Comparison of ENCODE assay signal across 11 mouse cellular contexts in the genomic region with DNA sequence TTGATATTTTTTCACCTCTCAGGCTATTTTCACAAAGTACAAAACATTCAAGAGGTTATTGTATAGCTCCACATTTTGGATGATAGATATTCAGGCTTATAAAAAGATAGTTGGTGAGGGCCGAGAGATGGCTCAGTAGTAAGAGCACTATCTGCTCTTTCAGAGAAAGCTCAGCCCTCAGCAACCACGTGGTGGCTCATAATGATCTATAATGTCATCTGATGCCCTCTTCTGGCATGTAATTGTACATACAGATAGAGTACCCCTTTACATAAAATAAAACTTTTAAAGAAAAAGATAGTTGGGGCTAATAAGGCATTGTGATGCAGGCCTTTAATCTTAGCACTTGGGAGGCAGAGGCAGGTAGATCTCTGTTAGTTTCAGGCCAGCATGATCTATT. TPM values are rescaled to one million over a fixed set of nuclear protein-coding genes. Genes with fewer than 3 reads are reported as not detected.
A peak's percentile ranks its signal among the peaks of the same experiment; 100 is the strongest.
DNase-seq lines count a peak whose midpoint lies in the region; ATAC-seq and TF ChIP-seq lines count a peak whose summit lies in the region.
"Had no signal": no experiment of that assay in that cellular context is flagged by ENCODE, and none has a peak within 500 bp of the region (broad histone marks: within the 10 kb centered on the region; RNA-seq: fewer than 3 reads in every experiment).

No protein-coding gene starts in this region.

- H3K27me3 ChIP-seq in intestine, postnatal 0 days (replicated peaks; ENCODE audit: control insufficient read depth, insufficient read depth, low read length), result no peaks in the 10 kb centered on the region
- H3K27me3 ChIP-seq in intestine, embryonic 16.5 days (replicated peaks; ENCODE audit: control insufficient read depth, insufficient read depth, low read length), result no peaks in the 10 kb centered on the region
- no peaks in the 10 kb centered on the region for H3K27me3 ChIP-seq in C2C12 (ENCODE audit: control insufficient read depth, insufficient read depth, insufficient read length)
- H3K27me3 ChIP-seq in midbrain, embryonic 13.5 days, result no peaks in the 10 kb centered on the region

- H3K79me3 ChIP-seq in C2C12 (ENCODE audit: low read depth), result peaks cover 18% of the 10 kb centered on the region

- WGBS in intestine, postnatal 0 days, result 33% methylated on average over 2 of the region's 2 CpGs
- 46% methylated on average over 2 of the region's 2 CpGs for WGBS in intestine, embryonic 16.5 days
- WGBS in midbrain, embryonic 13.5 days, result 61% methylated on average over 2 of the region's 2 CpGs

- peaks cover 43% of the 10 kb centered on the region for H3K79me2 ChIP-seq in C2C12 (ENCODE audit: control insufficient read depth, insufficient read depth)

- H3K4me1 ChIP-seq in intestine, postnatal 0 days (replicated peaks; ENCODE audit: control insufficient read depth, insufficient read depth, low read length), result peaks cover 9% of the 10 kb centered on the region; the same call in 1 of the 2 replicates
- peaks cover 9% of the 10 kb centered on the region for H3K4me1 ChIP-seq in intestine, embryonic 16.5 days (ENCODE audit: control insufficient read depth, insufficient read depth, low read length)
- peaks cover 34% of the 10 kb centered on the region for H3K4me1 ChIP-seq in midbrain, embryonic 13.5 days (replicated peaks)

- ATAC-seq in intestine, postnatal 0 days, result no peak
- no peak for ATAC-seq in intestine, embryonic 16.5 days
- ATAC-seq in midbrain, embryonic 13.5 days, result no peak
- no peak for ATAC-seq in frontal cortex, adult (ENCODE audit: low TSS enrichment)

- H3K9ac ChIP-seq in intestine, postnatal 0 days (ENCODE audit: low read depth, low read length), result no peak overlapping the region
- H3K9ac ChIP-seq in intestine, embryonic 16.5 days (ENCODE audit: low read depth, low read length), result no peak overlapping the region
- no peak overlapping the region for H3K9ac ChIP-seq in midbrain, embryonic 13.5 days (replicated peaks)

- DNase-seq in c-Kit-positive CD71-positive TER-119-negative erythroid progenitor cells, embryonic 14.5 days (ENCODE audit: low read depth), result peak; percentile 36
- DNase-seq in urinary bladder, postnatal 25 days (ENCODE audit: low spot score), result no peak
- DNase-seq in layer of hippocampus, adult 9-10 months (ENCODE audit: low spot score), result no peak
- DNase-seq: kidney, postnatal 36 days had no signal

- peak; percentile 18; the same call in 1 of the 2 replicates for TF ChIP-seq CTCF in intestine, postnatal 0 days (IDR thresholded peaks at IDR 0.05; ENCODE audit: low read depth)
- no peak for TF ChIP-seq CTCF in C2C12 (IDR thresholded peaks at IDR 0.05; ENCODE audit: control insufficient read depth, insufficient read depth, insufficient read length)

- H3K4me3 ChIP-seq in intestine, postnatal 0 days (ENCODE audit: low read depth, low read length), result no peak overlapping the region
- no peak overlapping the region for H3K4me3 ChIP-seq in intestine, embryonic 16.5 days (ENCODE audit: low read length)
- H3K4me3 ChIP-seq in C2C12 (ENCODE audit: insufficient read depth, poor library complexity, severe bottlenecking), result no peak overlapping the region
- no peak overlapping the region for H3K4me3 ChIP-seq in midbrain, embryonic 13.5 days (replicated peaks)

- no peaks in the 10 kb centered on the region for H3K9me3 ChIP-seq in intestine, postnatal 0 days (ENCODE audit: control insufficient read depth)
- H3K9me3 ChIP-seq in intestine, embryonic 16.5 days (ENCODE audit: control insufficient read depth, low read length), result no peaks in the 10 kb centered on the region
- H3K9me3 ChIP-seq in midbrain, embryonic 13.5 days, result no peaks in the 10 kb centered on the region
- H3K9me3 ChIP-seq: heart, embryonic 10.5 days had no signal

- peaks cover 39% of the 10 kb centered on the region for H3K36me3 ChIP-seq in intestine, postnatal 0 days (ENCODE audit: control insufficient read depth, insufficient read depth)
- peaks cover 5% of the 10 kb centered on the region; the same call in 1 of the 2 replicates for H3K36me3 ChIP-seq in intestine, embryonic 16.5 days (ENCODE audit: control insufficient read depth, insufficient read depth, low read length)
- peaks cover 35% of the 10 kb centered on the region for H3K36me3 ChIP-seq in C2C12 (ENCODE audit: control insufficient read depth, insufficient read depth)
- peaks cover 44% of the 10 kb centered on the region for H3K36me3 ChIP-seq in midbrain, embryonic 13.5 days

- no peak overlapping the region for H3ac ChIP-seq in C2C12 (ENCODE audit: control insufficient read depth, insufficient read length, low read depth)

- no peak overlapping the region for H3K4me2 ChIP-seq in intestine, postnatal 0 days (replicated peaks; ENCODE audit: low read depth)
- no peak overlapping the region for H3K4me2 ChIP-seq in intestine, embryonic 16.5 days (ENCODE audit: low read depth, low read length)
- peak overlapping the region; percentile 99 for H3K4me2 ChIP-seq in midbrain, embryonic 13.5 days (replicated peaks)

- H3K27ac ChIP-seq in intestine, postnatal 0 days (ENCODE audit: low read depth, low read length), result no peak overlapping the region
- H3K27ac ChIP-seq in intestine, embryonic 16.5 days (ENCODE audit: low read length), result no peak overlapping the region
- H3K27ac ChIP-seq in midbrain, embryonic 13.5 days, result no peak overlapping the region
- H3K27ac ChIP-seq: heart, embryonic 10.5 days had no signal

TF ChIP-seq in C2C12, 6 proteins besides CTCF, POLR2A, EP300 and RAD21:
- TF ChIP-seq FOSL1 (IDR thresholded peaks at IDR 0.05; ENCODE audit: insufficient read depth, low read length, poor library complexity, severe bottlenecking) (no peak), MAX (IDR thresholded peaks at IDR 0.05) (no peak), USF1 (IDR thresholded peaks at IDR 0.05; ENCODE audit: low read depth) (peak; percentile 83), MYOG (IDR thresholded peaks at IDR 0.05; ENCODE audit: control insufficient read depth, extremely low read depth, insufficient read length) (no peak), CEBPB (IDR thresholded peaks at IDR 0.05; ENCODE audit: low read depth) (no peak), MYOD1 (IDR thresholded peaks at IDR 0.05; ENCODE audit: control insufficient read depth, insufficient read length, low read depth) (no peak)

RNA-seq across cellular contexts. Expression of a gene that starts 1.0 kb away (rescaled TPM):
- polyA plus RNA-seq in intestine, postnatal 0 days (2015; fragmentation: Nextera tagmentation; extraction: Ambion mirVana), result 7.3 and 8.1 TPM in 2 replicates
- 14.8 and 18.7 TPM in 2 replicates for polyA plus RNA-seq in intestine, embryonic 16.5 days (2015; fragmentation: Nextera tagmentation; extraction: Ambion mirVana)
- 9.5 TPM for polyA plus RNA-seq in C2C12 (2012; fragmentation: generic; extraction: Trizol)
- 30.5 and 33.7 TPM in 2 replicates for polyA plus RNA-seq in midbrain, embryonic 13.5 days (2015; fragmentation: Nextera tagmentation; extraction: Ambion mirVana)

RNA-seq across cellular contexts. Expression of a gene that starts 1.8 kb away (rescaled TPM):
- polyA plus RNA-seq in intestine, postnatal 0 days (2015; fragmentation: Nextera tagmentation; extraction: Ambion mirVana), result 13.6 and 15.5 TPM in 2 replicates
- polyA plus RNA-seq in intestine, embryonic 16.5 days (2015; fragmentation: Nextera tagmentation; extraction: Ambion mirVana), result 22.0 and 25.0 TPM in 2 replicates
- 17.0 TPM for polyA plus RNA-seq in C2C12 (2012; fragmentation: generic; extraction: Trizol)
- polyA plus RNA-seq in midbrain, embryonic 13.5 days (2015; fragmentation: Nextera tagmentation; extraction: Ambion mirVana), result 32.6 and 34.8 TPM in 2 replicates

RNA-seq across cellular contexts. Expression of a gene that starts 34.0 kb away (rescaled TPM):
- 12.8 and 14.1 TPM in 2 replicates for polyA plus RNA-seq in intestine, postnatal 0 days (2015; fragmentation: Nextera tagmentation; extraction: Ambion mirVana)
- 43.5 and 53.3 TPM in 2 replicates for polyA plus RNA-seq in intestine, embryonic 16.5 days (2015; fragmentation: Nextera tagmentation; extraction: Ambion mirVana)
- polyA plus RNA-seq in C2C12 (2012; fragmentation: generic; extraction: Trizol), result 20.0 TPM
- polyA plus RNA-seq in midbrain, embryonic 13.5 days (2015; fragmentation: Nextera tagmentation; extraction: Ambion mirVana), result 78.3 and 80.5 TPM in 2 replicates

RNA-seq across cellular contexts. Expression of a gene that starts 43.0 kb away (rescaled TPM):
- polyA plus RNA-seq in intestine, postnatal 0 days (2015; fragmentation: Nextera tagmentation; extraction: Ambion mirVana), result not detected in 2 replicates
- polyA plus RNA-seq in intestine, embryonic 16.5 days (2015; fragmentation: Nextera tagmentation; extraction: Ambion mirVana), result 0.09 TPM in 1 of 2 replicates, not detected in the other
- 0.02 TPM for polyA plus RNA-seq in C2C12 (2012; fragmentation: generic; extraction: Trizol)
- 0.13 and 0.18 TPM in 2 replicates for polyA plus RNA-seq in midbrain, embryonic 13.5 days (2015; fragmentation: Nextera tagmentation; extraction: Ambion mirVana)
- polyA plus RNA-seq: heart, embryonic 10.5 days; liver, embryonic 16.5 days had no signal
